Mouse (Mus musculus): ENCODE measurements around the gene Arl9. TPM values are rescaled to one million over a fixed set of nuclear protein-coding genes. Genes with fewer than 3 reads are reported as not detected.

Arl9 gene
- polyA plus RNA-seq (2015; fragmentation: Nextera tagmentation; extraction: Ambion mirVana): not detected in 2 replicates

DNA sequence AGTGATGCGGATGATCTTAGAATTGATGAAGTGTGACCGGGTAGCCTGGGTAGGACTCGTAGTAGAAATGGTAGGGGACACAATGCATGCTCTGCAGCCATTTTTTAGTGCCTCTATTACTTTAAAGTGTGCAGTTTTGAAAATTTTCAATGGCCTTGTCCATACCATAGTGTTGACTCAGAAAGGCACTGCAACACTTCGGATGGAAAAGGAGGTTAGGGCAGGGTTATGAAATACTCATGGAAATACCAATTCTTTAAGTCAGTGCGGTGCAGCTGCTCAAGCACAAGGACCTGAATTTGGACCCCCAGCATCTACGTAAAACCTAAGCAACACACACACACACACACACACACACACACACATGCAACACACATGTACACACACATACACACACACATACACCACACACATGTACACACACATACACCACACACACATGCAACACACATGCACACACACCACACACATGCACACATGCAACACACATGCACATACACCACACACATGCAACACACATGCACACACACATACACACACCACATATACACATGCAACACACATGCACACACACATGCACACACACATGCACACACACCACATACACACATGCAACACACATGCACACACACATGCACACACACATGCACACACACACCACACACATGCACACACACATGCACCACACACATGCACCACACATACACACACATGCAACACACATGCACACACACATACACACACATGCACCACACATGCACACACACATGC, at the start of gene Arl9:
Gene Arl9, plus strand, starts transcription at position 5 of the 771 bp plus-strand sequence.

GRCm38 (mm10) chr5:76974554-76975285, 29.1 kb upstream of the Arl9 start, which contains the start of gene Srp72:
Srp72 (plus strand) TSS chr5:76974683.

GRCm38 (mm10) chr5:77015544-77016482, 12.0 kb downstream of the Arl9 start, which contains the start of gene Thegl:
Thegl (plus strand) TSS chr5:77016023.

Other genes starting within 250 kb of the Arl9 start
- 8.7 and 10.1 TPM in 2 replicates for gene Aasdh, start 98.5 kb upstream of the Arl9 start, polyA plus RNA-seq (2015; fragmentation: Nextera tagmentation; extraction: Ambion mirVana)
- gene Paics, start 52.7 kb upstream of the Arl9 start, polyA plus RNA-seq (2015; fragmentation: Nextera tagmentation; extraction: Ambion mirVana): 193 and 227 TPM in 2 replicates
- 11.7 and 27.0 TPM in 2 replicates for gene Ppat, start 52.5 kb upstream of the Arl9 start, polyA plus RNA-seq (2015; fragmentation: Nextera tagmentation; extraction: Ambion mirVana)
- 44.1 and 72.7 TPM in 2 replicates for gene Srp72, start 29.4 kb upstream of the Arl9 start, polyA plus RNA-seq (2015; fragmentation: Nextera tagmentation; extraction: Ambion mirVana)
- gene Thegl, start 12.0 kb downstream of the Arl9 start, polyA plus RNA-seq (2015; fragmentation: Nextera tagmentation; extraction: Ambion mirVana): 0.18 TPM in 1 of 2 replicates, not detected in the other
- gene Hopx, start 111.1 kb downstream of the Arl9 start, polyA plus RNA-seq (2015; fragmentation: Nextera tagmentation; extraction: Ambion mirVana): 0.65 and 1.1 TPM in 2 replicates
- gene Spink2, start 207.4 kb downstream of the Arl9 start, polyA plus RNA-seq (2015; fragmentation: Nextera tagmentation; extraction: Ambion mirVana): 1.7 and 2.6 TPM in 2 replicates

All from adrenal gland, postnatal 0 days (tissue).